Mouse (Mus musculus) layer of hippocampus, adult 8-10 months (tissue): ENCODE measurements around the gene Akt1s1. TPM values are rescaled to one million over a fixed set of nuclear protein-coding genes. Genes with fewer than 3 reads are reported as not detected.

Experiments
- DNase-seq, 2 experiments: peaks; one replicate each; pipeline ENCODE4 v3.0.0; 2022; ENCODE audit warnings: low spot score in 2 of 2
- microRNA-seq, 2 experiments: library from miRNA; unstranded; fragments of <30 nt; microRNA quantifications; one replicate each; pipeline ENCODE4 v1.2.0; 2022
- total RNA-seq, 4 experiments: library from RNA; stranded (reverse); gene quantifications; 2 replicates each; pipeline ENCODE4 v1.2.4; 2022

Gene Akt1s1
- total RNA-seq, 4 experiments from 2014 or later = 66.3 to 72.6 (median 71.0) TPM

DNA sequence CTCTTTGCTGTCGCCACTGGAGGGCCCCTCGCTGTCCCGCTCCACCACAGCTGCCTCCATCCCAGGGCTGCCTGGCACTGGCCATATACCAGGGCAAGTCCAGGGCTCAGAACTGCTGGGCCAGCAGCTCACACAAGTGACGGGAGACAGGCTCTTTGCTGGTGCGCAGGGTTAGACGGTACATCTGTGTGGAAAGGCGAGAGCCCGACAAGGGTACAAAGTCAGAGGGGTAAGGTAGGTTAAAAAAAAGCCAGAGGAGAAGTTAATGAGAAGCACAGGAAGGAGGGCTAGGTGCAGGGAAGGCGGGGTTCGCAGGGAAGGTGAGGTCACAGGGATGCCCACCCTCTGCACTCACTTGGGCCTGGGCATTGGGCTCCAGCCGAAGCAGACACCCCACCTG is 51.8 kb downstream of the Akt1s1 start:
- no peak for DNase-seq

- DNase-seq = no peak
These were observed 52.5 kb downstream of the Akt1s1 start for GRCm38 (mm10) chr7:44901230-44901722.

Small RNA genes lying within 50 kb of the gene (microRNA-seq; reads per million reads assigned to microRNA genes)
- 0 reads per million in 2 experiments for gene Mir707

Other genes starting within 250 kb of the Akt1s1 start
- gene Myh14, start 178.1 kb upstream of the Akt1s1 start, total RNA-seq = 10 to 100 TPM; 26.6 to 36.6 (median 32.8) TPM
- not detected for gene Izumo2, start 140.2 kb upstream of the Akt1s1 start, total RNA-seq
- 10 to 100 TPM; 27.7 to 34.6 (median 33.7) TPM for gene Vrk3, start 100.6 kb upstream of the Akt1s1 start, total RNA-seq
- under 1 TPM; 0.31 to 0.70 (median 0.60) TPM for gene Zfp473, start 97.9 kb upstream of the Akt1s1 start, total RNA-seq
- 10 to 100 TPM; 27.7 to 32.5 (median 30.2) TPM for gene Nup62, start 32.9 kb upstream of the Akt1s1 start, total RNA-seq
- gene Il4i1, start 32.6 kb upstream of the Akt1s1 start, total RNA-seq = 10 to 100 TPM in 2 of 4 experiments, 1 to 10 TPM in 2; 2.7 to 12.2 (median 7.8) TPM
- 10 to 100 TPM; 23.3 to 36.1 (median 26.1) TPM for gene Atf5, start 32.3 kb upstream of the Akt1s1 start, total RNA-seq
- gene Tbc1d17, start 88 bp downstream of the Akt1s1 start, total RNA-seq = 10 to 100 TPM; 71.9 to 92.1 (median 73.8) TPM
- 10 to 100 TPM; 29.8 to 37.7 (median 32.4) TPM for gene Pnkp, start 8.1 kb downstream of the Akt1s1 start, total RNA-seq
- gene Ptov1, start 20.8 kb downstream of the Akt1s1 start, total RNA-seq = 100 to 1,000 TPM; 310 to 354 (median 329) TPM
- 100 to 1,000 TPM in 3 of 4 experiments, 10 to 100 TPM in 1; 89.6 to 111 (median 107) TPM for gene Med25, start 43.7 kb downstream of the Akt1s1 start, total RNA-seq
- gene Fuz, start 47.1 kb downstream of the Akt1s1 start, total RNA-seq = 10 to 100 TPM; 22.9 to 30.0 (median 26.7) TPM
- 100 to 1,000 TPM; 274 to 323 (median 303) TPM for gene Ap2a1, start 80.5 kb downstream of the Akt1s1 start, total RNA-seq
- gene Tsks, start 94.2 kb downstream of the Akt1s1 start, total RNA-seq = under 1 TPM; 0.37 to 0.85 (median 0.67) TPM
- gene Cpt1c, start 125.9 kb downstream of the Akt1s1 start, total RNA-seq = 100 to 1,000 TPM; 123 to 144 (median 137) TPM
- 100 to 1,000 TPM; 167 to 173 (median 172) TPM for gene Prmt1, start 137.6 kb downstream of the Akt1s1 start, total RNA-seq
- gene Irf3, start 148.7 kb downstream of the Akt1s1 start, total RNA-seq = 10 to 100 TPM; 42.1 to 52.0 (median 45.0) TPM
- gene Bcl2l12, start 149.7 kb downstream of the Akt1s1 start, total RNA-seq = 1 to 10 TPM; 2.3 to 6.1 (median 4.3) TPM
- gene Scaf1, start 167.4 kb downstream of the Akt1s1 start, total RNA-seq = 100 to 1,000 TPM; 163 to 173 (median 167) TPM
- gene Rras, start 169.0 kb downstream of the Akt1s1 start, total RNA-seq = 10 to 100 TPM; 13.7 to 16.8 (median 15.2) TPM
- 10 to 100 TPM; 72.9 to 75.3 (median 73.6) TPM for gene Prr12, start 203.9 kb downstream of the Akt1s1 start, total RNA-seq
- gene Nosip, start 213.4 kb downstream of the Akt1s1 start, total RNA-seq = 10 to 100 TPM; 42.2 to 53.5 (median 49.8) TPM
- gene Prrg2, start 213.7 kb downstream of the Akt1s1 start, total RNA-seq = 1 to 10 TPM; 6.5 to 7.6 (median 6.9) TPM
- gene Rcn3, start 243.2 kb downstream of the Akt1s1 start, total RNA-seq = 10 to 100 TPM in 3 of 4 experiments, 1 to 10 TPM in 1; 9.9 to 13.9 (median 10.6) TPM